Mouse (Mus musculus): ENCODE measurements around the gene Rsg1.

GRCm38 (mm10) chr4:141267250-141267649, 53.5 kb downstream of the Rsg1 start:
- TF ChIP-seq EP300 (IDR thresholded peaks at IDR 0.05; ENCODE audit: low read length) (no peak), CTCF (conservative IDR thresholded peaks at IDR 0.05 in 1 of 2, IDR thresholded peaks at IDR 0.05 in 1 of 2; ENCODE audit: low read depth in 2 of 2, low read length in 2 of 2) (no peak), POLR2A (IDR thresholded peaks at IDR 0.05; ENCODE audit: low read depth, low read length) (no peak), JUND (conservative IDR thresholded peaks at IDR 0.05; ENCODE audit: low read depth, low read length) (no peak), ZKSCAN1 (IDR thresholded peaks at IDR 0.05; ENCODE audit: borderline replicate concordance, low read depth, low read length) (no peak), TCF12 (IDR thresholded peaks at IDR 0.05; ENCODE audit: low read depth, low read length) (no peak), NELFE (IDR thresholded peaks at IDR 0.05; ENCODE audit: low read depth, low read length) (no peak), KAT2A (IDR thresholded peaks at IDR 0.05; ENCODE audit: insufficient replicate concordance, low read length) (no peak), ZC3H11A (IDR thresholded peaks at IDR 0.05; ENCODE audit: low read depth, low read length) (no peak), E2F4 (IDR thresholded peaks at IDR 0.05; ENCODE audit: insufficient replicate concordance, low read depth, low read length) (no peak), MAZ (IDR thresholded peaks at IDR 0.05; ENCODE audit: low read depth, low read length) (no peak), ZMIZ1 (IDR thresholded peaks at IDR 0.05; ENCODE audit: low read depth, low read length) (no peak), MAFK (IDR thresholded peaks at IDR 0.05; ENCODE audit: insufficient replicate concordance, low read length) (no peak), NRF1 (IDR thresholded peaks at IDR 0.05; ENCODE audit: low read depth, low read length) (no peak)
